8 mouse cellular contexts compared by ENCODE assay signal in genomic region chr5:124602349-124602748, GRCm38 (mm10). TPM values are rescaled to one million over a fixed set of nuclear protein-coding genes. Genes with fewer than 3 reads are reported as not detected.
A peak's percentile ranks its signal among the peaks of the same experiment; 100 is the strongest.
DNase-seq lines count a peak whose midpoint lies in the region; ATAC-seq lines count a peak whose summit lies in the region.

No protein-coding gene starts in this region.

- DNase-seq in frontal cortex, postnatal 14 days (ENCODE audit: low spot score in 2 of 2): peak; percentile 29 to 48
- peak; percentile 53 to 59 for DNase-seq in right cerebral cortex, postnatal 10 days (ENCODE audit: low spot score in 2 of 2)
- DNase-seq in right cerebral cortex, postnatal 36 days (ENCODE audit: low spot score in 2 of 2): no peak
- DNase-seq in adrenal gland, postnatal 14 days: peak; percentile 78
- DNase-seq in heart, postnatal 4 days: peak; percentile 67
- peak; percentile 65 for DNase-seq in lung, postnatal 36 days
- peak; percentile 22 for DNase-seq in yolk sac, embryonic 10.5 days (ENCODE audit: low spot score)

- ATAC-seq in frontal cortex, adult (ENCODE audit: low TSS enrichment): no peak

RNA-seq across cellular contexts. Expression of gene Gtf2h3, which starts 23.4 kb away (rescaled TPM):
- total RNA-seq in adrenal gland, postnatal 14 days (2021): 35.6 and 35.7 TPM in 2 replicates
- total RNA-seq in heart, postnatal 4 days (2021): 10 to 100 TPM; 20.1 to 23.9 TPM

RNA-seq across cellular contexts. Expression of gene Eif2b1, which starts 23.4 kb away (rescaled TPM):
- total RNA-seq in adrenal gland, postnatal 14 days (2021): 42.9 and 51.2 TPM in 2 replicates
- 10 to 100 TPM; 38.6 to 42.5 TPM for total RNA-seq in heart, postnatal 4 days (2021)

RNA-seq across cellular contexts. Expression of gene Atp6v0a2, which starts 26.0 kb away (rescaled TPM):
- total RNA-seq in adrenal gland, postnatal 14 days (2021): 55.2 and 60.1 TPM in 2 replicates
- 10 to 100 TPM; 37.0 to 37.2 TPM for total RNA-seq in heart, postnatal 4 days (2021)

RNA-seq across cellular contexts. Expression of gene Ddx55, which starts 49.7 kb away (rescaled TPM):
- total RNA-seq in adrenal gland, postnatal 14 days (2021): 12.0 and 16.3 TPM in 2 replicates
- 1 to 10 TPM; 7.8 to 8.5 TPM for total RNA-seq in heart, postnatal 4 days (2021)

Comparison
In these comparisons a context has a peak if more than half of its experiments do, and no peak if none do; other contexts are left out.
1. DNase-seq: peak in frontal cortex, postnatal 14 days (2 of 2), right cerebral cortex, postnatal 10 days (2 of 2), adrenal gland, postnatal 14 days (single experiment), heart, postnatal 4 days (single experiment), lung, postnatal 36 days (single experiment) and yolk sac, embryonic 10.5 days (single experiment); none in right cerebral cortex, postnatal 36 days (0 of 2).